Mouse (Mus musculus) lung, postnatal 0 days (tissue): Measurements from ENCODE around the gene Cep112.

Experiments used
- CTCF ChIP-seq: IDR thresholded peaks from 2 replicates; pipeline ENCODE4 v1.5.1; 2016; ENCODE audit warnings: antibody characterized with exemption, mild to moderate bottlenecking
- EP300 ChIP-seq: IDR thresholded peaks from 2 replicates; pipeline ENCODE4 v1.6.1; 2016; ENCODE audit warnings: antibody characterized with exemption, mild to moderate bottlenecking, control low read depth

DNA sequence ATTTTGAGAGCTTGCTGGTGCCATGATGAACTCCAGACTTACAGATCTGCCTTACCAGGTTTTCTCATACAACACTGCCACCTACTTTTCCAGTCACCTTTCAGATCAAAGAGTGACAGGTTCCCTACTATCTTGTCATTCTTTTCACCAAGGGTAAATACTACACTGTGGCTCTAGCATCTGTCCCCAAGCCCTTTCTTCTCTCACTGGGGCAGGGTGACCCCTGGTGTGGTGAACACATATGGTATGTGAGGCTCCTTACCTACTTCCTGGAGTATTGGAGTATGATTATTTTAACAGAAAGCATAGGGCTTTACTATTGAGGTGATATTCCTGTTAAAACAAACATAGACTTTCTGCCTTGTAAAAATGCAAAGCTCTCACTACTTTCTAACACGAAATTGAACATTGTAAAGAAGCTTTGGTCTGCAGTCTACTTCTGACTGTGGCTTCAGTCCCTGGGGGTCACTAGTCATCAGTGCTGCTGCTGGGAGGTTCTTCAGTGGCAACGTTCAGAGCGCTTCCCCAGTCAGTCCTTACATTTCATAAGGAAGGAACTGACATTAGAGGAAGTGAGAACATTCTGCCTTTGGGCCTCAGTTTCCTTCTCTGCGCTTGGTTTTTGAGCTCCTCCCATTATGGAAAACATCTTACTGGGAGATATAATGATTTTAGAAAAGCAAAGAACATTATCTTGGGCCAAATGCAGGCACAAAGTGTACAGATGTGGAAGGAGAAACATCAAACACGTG, 168.4 kb downstream of the Cep112 start:
- TF ChIP-seq CTCF: no peak
- TF ChIP-seq EP300: no peak
